Mouse (Mus musculus) embryo, embryonic 9.5 days (tissue): ENCODE data around the gene Mras.

ENCODE experiments used
- DNase-seq: peaks from one replicate; pipeline ENCODE4 v3.0.0-alpha.2; 2017; ENCODE audit errors: extremely low spot score

Gene Mras

DNA sequence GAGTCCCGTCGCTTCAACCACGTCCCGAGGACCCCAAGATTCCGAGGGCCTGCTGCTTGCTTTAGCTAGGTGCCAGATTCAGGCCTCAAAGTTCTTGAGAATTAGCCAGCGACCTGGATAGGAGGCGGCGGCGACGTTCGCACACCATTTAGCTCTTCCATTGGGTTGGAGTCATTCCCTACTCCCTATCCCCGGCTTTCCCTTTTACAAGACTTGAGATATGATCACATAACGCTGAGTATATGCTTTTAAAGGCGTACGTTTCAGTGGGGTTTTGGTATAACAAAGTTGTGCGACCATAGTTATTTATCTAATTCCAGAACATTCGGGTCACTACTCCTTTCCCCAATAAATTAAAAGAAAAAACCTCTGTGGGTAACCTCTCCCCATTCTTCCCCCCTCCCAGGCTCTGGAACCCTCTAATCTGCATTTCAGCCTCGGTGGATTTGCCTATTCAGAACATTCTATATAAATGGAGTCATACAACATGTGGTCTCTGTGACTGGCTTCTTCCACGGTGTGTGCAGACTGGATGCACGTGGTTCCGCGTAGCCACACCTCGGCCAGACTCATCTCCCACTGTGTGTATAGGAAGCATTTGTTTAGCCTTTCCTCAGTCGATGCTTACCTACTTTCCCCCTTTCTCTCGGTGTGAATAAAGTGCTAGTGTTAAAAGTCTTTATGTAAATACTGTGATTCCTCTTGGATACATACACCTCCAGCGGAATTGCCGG lies at the start of gene Mras:
Gene Mras (minus strand): TSS at position 351 of the 734 bp plus-strand sequence.
- DNase-seq, result no peak

DNA sequence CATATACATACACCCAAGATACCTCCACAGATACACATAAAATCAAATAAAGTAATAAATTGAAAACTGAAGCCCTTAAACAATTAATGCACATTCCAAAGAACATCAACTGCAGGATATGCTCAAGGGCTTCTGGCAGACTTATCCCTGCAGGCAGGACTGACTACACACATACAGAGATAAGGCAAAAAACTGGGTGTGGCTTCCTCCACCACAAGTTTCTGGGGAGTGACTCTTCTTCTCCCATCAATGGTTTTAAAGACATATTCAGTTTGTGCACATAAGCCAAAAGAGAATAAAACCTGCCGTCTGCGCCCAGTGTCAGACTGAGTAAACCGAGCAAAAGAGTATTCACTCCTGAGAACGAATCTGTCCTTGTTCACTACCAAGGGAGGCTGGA lies 48.0 kb upstream of the Mras start:
- no peak for DNase-seq

DNA sequence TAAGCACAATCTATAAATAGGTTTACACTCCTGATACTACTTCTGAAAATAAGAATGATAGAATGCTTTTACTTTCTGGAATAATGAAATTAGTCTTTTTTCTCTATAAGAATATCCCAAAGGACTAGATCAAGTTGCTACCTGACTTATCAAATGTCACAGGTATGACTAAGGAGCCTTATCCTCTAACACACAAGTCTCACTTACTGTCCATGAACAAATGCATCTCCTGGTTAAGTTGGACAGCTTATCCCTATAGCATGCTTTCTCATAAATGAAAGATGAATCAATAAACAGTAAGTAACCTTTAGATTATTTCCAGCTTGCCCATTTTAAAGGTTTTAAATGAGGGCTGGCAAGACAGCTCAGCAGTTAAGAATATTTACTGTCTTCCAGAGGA lies 47.5 kb upstream of the Mras start:
- DNase-seq, result no peak

DNA sequence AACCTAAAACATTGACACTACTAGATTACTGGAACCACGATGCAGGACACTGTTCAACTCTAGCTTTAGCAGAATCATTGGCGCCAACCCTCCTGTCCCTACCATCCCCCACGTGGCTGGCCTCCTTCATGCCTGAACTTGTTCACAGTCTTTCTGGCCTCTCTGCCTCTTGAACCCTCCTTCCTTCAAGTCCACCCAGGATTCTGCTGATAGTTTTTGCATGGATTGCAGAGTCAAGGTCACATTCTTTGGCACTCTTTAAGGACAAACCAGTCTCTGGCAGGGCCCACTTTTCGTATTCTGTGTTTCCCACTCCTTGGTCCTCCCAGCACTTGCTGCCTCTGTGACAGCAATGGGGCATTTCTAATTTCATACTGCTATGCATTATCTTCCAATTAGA lies 46.0 kb upstream of the Mras start:
- DNase-seq, result no peak

DNA sequence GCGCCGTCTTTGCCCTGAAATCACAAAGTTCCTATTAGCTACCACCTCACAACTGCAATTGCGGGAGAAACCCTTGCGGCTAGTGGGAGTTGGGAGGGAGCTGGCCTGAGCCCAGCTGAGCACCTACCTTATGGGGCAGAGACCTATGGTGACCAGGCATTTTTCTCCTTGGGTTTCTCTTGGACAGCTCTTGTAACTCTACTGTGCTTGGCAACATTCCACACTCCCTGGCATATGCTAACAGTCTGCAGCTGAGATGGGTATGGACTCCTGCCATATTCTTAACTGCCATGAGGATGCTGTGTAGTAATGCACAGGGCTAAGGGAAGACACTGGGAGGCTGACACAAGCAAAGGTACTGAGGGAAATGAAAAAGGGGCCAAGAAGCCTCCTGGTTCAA lies 43.6 kb upstream of the Mras start:
- no peak for DNase-seq

DNA sequence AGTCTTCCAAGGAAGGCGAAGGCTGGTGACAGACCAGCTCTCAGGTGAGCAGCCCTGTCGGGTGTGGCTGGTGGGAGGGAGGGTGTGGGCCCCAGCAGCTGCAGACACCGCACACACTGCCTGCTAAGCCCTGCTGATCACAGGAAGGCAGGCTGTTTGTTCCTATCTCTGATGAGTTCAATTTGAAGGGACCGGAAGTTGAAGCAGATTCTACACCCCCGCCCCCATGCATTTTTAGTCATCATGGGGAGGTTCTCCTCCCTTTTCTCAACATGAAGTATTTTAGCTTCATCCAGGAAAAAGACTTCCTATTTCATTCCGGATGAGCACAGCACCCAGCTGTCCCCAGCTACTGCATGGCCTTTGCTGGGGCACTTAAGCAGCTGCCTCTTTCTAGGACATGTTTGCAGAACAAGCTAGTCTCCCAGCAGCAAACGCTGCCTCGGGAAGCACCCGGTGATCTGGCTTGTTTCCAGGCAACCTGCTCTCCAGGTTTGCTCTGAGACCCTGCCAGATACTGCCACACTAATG lies 42.1 kb upstream of the Mras start:
- DNase-seq, result no peak

DNA sequence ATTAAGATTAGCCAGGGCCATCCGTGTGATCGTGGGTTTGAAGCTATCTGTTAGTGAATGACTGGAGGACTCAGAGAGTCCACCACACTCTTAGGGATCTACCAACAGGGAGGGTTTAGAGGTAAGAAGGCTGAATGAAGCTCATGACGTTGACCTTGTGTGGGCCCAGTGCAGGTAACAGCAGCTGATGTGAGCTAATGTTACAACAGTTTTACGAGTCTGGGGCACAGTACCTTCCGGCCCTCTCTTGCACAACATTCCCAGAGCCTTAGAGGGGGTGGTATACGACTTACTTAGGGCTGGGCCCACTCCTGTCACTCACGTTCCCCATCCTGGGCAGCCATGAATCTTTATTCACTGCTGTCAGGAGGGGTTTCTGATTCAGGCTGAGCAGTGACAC lies 34.2 kb upstream of the Mras start:
- DNase-seq, result no peak

DNA sequence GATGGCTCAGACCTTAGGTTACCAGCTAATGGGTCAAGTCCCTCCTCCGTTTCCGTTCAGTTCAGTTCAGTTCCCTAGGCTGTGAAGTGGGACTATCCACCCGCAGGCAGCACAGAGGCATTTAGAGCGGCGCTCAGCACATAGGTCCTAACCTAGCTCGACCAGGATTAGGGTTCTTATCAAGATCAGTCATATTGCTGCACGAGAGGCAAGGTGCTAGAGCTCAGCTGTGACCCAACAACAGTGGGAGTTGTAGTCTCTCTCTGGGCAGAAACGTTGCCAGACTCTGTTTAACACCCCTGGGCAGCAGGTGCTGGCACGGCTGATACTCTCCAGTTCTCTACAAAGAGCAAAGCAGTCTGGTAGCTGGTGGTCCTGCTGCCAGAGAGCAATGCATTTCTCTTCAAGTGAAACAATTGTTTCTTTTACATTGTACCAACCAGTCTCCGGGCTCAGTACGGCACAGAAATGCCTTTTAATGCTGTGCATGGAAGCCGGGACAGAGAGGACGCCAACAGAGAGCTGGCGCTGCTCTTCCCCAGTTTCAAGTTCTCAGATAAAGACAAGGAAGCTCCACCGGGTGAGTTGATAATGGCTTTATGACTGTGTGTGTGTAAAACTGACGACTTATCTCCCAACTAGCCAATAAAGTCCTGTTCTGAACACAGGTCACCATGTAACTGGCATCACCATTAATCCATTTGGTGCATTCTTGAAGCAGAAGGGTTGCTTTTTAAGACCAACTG lies 33.3 kb upstream of the Mras start:
- no peak for DNase-seq

DNA sequence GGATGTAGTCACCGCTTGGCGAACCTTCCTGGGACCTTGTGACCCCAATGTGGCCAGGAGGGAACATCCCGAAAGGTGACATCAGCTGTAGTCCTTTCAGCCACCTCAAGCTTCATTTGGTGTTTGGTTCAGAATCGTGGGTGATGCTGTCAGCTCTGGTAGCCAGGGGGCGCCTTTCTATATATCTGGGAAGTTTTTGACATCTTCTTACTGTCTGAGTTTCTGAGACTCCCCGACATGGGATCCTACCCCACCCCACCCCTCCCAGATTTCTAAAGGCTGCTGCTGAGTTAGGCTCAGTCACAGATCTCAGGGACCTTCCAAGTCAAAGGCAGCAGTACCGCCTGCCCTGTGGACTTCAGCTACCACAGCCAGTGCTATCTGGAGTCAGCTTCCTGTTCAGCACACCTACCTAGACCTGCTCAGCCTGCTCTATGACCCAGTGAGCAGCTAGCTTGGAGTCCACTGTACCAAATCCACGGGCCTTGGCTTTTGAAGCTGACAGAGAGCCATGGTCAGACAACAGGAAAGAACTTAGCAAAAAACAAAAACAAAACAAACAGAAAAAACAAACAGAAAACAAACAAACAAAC lies 32.6 kb upstream of the Mras start:
- DNase-seq, result no peak

DNA sequence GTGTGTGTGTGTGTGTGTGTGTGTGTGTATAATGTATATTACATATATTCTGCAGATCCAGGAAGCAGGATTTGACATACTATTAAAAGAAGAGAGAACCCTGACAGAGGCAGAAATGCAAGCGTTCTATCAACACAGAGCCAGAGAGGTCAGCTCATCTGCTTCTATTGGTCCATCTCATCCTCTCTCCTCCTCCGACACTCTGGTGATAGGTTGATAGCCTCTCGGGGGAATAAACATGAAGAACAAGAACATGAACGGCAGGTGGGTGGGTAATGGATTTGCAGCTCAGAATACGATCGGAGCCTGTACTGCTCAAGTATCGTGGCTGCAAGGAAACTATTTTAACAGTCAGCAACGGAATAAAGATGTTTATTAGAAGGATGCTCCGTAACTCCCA lies 31.4 kb upstream of the Mras start:
- DNase-seq, result no peak

DNA sequence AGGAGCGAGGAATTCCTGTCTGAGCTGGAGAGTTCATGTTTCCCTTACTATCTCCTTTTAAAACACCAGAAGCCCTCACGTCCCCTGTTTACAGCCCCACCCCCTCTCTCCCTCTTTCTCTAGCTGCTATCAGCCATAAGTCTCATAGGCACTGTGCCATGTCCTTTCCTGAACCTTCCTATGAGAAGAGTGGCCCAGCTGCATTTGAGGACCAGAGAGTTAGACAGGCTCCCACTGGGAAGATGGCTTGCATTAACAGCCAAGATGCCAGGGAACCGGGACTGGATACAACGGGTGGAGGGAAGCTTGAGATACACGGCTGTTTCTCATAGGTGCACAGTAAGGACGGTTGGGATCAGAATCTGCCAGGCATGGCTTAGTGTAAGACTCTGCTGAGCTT lies 27.7 kb upstream of the Mras start:
- no peak for DNase-seq

DNA sequence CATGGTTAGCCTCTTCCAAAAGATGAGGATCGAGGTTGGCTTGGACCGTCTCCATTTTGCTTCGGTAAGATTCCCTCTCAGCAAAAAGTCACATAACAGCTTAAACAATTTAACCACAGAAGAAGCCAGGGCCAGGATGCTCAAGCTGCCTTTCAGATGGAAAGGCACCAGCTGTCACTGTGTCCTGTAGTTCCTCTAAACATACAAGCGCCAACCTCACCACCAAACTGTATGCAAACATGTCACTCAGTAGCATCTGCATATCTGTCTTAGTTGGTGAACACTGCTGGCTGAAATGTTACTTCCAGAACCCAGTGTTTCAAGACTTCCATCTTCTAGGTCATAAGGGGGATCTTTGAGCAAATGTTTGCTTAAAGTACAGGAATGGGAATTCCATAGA lies 22.5 kb upstream of the Mras start:
- DNase-seq, result no peak

DNA sequence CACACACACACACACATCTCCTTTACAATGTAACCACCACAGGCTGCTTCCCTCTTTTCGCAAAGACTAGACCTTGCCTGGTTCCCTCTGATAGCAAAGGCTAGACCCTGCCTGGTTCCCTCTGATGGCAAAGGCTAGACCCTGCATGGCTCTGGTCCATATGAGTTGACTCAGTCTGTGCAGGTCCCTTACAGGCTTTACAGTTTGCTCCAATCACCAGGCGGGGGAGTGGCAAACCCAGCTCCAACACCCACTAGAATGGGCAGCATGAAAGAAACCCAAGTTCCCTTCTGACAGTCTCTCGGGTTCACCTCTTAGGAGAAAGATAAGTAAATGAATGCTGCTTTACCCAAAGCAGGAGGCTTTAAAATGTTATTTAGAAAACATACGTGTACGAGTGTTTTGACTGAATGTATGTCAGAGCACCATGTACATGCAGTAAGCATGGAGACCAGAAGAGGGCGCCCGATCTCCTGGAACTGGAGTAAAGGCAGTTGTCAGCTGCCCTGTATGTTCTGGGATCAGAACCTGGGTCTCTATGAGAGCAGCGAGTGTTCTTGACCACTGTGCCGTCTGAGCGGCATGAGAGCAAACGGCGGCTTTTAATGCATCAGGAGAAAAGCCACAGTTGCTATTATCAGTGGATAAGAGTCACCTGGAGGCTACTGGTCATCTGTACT lies 21.5 kb upstream of the Mras start:
- DNase-seq, result peak; percentile 61

DNA sequence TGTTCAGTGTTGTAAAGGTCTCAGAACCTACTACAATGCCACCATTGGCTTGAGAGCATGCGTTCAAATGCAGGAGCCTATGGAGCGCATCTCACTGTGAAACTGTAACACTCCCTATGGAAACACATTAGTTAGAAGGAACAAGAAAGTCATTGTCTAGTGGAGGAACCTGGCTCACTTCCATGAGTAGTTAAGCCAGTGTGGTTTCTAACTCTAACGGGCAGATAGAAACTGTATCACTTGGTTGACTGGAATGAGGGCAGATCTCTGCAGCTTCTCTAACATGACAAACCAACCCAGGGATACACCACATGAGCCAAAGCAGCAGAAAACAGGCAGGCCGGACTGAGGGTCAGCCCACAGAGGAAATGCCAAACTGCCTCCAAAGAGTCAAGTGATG lies 17.0 kb upstream of the Mras start:
- DNase-seq, result no peak

DNA sequence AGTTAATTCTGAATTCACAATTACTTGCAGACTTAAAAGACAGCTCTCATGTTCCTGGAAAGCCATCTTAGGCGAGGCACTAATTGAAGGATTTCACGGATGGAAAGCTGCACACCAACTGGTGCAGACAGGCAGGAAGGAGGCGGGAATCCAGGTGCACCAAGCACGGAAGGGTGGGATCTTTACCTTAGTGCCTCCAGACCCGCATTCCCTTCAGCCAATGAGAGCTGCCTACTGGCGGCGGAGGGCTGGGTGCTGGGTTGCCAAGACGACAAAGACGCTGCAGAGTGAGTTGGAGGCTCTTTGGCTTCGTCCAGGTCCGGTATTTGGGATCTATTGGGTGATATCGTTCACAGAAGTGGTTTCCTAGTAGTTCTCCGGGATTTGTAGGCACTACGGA lies 14.0 kb upstream of the Mras start, which contains the start of gene Nme9:
Gene Nme9 (plus strand): TSS at position 315 of the 400 bp plus-strand sequence.
- no peak for DNase-seq

DNA sequence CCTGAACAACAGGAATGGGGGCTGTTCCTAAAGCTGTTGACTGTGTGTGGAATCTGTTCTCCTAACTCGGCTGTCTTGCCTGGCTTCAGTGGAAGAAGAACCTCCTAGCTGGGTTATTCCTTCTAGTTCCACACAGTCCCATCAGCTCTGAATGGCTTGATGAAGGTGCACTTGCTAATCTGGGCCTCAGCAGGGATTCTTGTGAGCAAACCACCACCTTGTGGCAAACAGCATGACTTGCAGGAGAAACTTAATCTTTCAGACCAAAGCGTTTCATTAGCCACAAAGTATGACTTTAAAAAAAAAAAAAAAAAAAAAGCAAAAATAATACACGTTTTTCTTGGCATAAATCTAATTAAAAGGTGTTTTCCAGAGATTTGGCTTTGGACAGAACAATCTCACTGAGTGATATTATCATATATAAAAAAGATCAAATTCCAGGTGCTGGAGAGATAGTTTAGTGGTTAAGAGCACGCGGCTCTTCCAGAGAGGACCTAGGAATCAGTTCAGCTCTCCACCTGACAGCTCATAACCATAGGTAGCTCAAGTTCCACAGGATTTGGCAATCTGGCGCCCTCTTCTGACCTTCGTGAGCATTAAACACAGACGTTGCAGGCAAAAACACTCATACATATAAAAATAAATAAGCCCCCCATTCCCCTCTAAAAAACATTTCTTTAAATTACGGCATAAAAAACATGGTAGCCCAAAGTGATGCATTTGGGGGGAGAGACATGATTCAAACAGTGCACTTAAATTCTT lies 12.9 kb upstream of the Mras start:
- no peak for DNase-seq

DNA sequence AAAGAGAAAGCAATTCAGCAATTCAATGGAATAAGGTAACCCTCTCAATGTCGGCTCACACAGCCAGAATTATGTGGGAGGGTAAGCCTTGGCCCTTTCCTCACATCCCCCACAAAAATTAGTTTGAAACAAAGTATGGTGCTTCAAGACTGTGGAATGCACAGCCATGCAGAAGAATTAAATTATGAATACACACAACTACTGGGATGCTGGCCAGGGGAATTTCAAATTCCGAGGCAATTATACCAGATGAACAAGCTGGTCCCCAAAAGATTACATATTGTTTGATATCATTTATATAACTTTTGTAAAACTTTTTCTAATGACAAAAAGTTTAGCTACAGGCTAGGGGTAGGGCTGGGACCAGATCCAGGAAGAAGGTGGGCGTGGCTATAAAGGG lies 10.1 kb upstream of the Mras start:
- DNase-seq, result no peak

DNA sequence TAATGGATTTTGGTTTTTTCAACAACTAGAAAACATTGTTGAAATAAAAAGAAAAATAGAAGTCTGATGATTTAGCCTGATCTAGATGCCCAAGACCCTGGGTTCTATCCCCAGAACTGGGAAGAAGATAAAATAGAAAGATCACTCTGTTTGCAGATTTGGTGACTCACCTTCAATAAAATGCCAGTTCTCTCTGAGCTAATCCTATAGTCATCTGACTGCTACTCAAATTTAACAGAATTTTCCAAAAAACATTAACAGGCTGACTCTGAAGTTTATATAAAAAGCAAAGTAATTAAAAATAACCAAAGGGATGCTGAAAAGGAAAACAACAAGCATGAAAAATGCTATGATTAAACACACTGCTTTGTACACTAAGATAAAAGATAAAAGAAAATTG lies 9.1 kb upstream of the Mras start:
- DNase-seq, result no peak

DNA sequence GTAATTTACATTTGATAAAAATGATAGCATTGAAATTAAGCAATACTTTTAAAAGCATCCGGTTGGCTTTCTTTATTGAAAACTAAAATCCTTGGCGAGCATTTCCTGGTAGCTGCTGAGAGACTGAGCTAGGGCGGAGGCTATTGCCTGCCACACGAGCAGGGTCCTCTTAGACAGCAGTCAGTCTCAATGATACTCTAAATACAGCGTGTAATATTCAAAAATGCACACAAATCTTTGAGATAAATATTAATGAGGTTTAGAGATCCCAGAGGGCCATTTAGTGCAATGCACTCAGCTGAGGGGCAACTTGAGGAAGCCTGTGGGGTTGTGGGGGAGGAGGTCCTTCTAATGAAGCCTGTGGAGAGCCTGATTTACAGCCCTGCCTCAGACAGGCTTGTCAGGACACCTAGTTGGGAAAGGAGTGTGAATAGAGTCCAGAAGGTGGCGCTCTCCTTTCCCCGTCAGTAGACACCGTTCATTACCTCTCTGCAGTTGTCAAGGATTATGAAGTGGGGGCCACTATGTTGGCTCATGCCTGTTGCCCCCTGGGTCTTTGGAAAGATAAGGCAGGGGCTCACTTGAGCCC lies 7.5 kb upstream of the Mras start:
- peak; percentile 33 for DNase-seq

DNA sequence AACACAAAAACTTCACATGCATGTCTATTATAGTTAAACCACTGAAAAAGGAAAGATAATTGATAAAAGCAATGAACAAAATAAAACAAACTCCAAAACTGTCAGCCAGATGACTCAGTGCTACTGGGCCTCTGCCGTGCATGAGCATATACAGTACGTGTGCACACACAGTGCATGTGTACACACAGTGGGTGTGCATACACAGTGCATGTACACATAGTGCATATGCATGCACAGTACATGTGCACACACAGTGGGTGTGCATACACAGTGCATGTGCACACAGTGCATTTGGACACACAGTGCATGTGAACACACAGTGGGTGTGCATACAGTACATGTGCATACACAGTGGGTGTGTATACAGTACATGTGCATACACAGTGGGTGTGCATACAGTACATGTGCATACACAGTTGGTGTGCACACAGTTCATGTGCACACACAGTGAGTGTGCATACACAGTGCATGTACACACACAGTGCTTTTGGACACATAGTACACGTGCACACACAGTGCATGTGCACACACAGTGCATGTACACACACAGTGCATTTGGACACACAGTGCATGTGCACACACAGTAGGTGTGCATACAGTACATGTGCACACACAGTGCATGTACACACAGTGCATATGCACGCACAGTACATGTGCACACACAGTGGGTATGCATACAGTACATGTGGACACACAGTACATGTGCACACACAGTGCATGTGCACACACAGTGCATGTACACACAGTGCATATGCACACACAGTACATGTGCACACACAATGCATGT lies 4.7 kb upstream of the Mras start:
- no peak for DNase-seq
